Mouse (Mus musculus) liver, postnatal 0 days (tissue): ENCODE results near the gene 6330409D20Rik.

Experiments
- CTCF ChIP-seq: sonication (generic); IDR thresholded peaks from 2 replicates; pipeline ENCODE4 v1.5.1; 2016; ENCODE audit warnings: antibody characterized with exemption, low read depth
- EP300 ChIP-seq: IDR thresholded peaks from 2 replicates; pipeline ENCODE4 v1.6.1; 2016; ENCODE audit warnings: antibody characterized with exemption, low read depth, mild to moderate bottlenecking

- TF ChIP-seq CTCF (no peak), EP300 (no peak)
Measured at GRCm38 (mm10) chr2:32731911-32732310, 8.9 kb downstream of the 6330409D20Rik start.
